Mouse (Mus musculus) c-Kit-positive CD71-positive TER-119-positive erythroid progenitor cells, embryonic 14.5 days (primary cell): ENCODE data around the gene Rhox10.
"Not testable (repeated sequence)": the region's sequence is repeated elsewhere in the genome, so short reads cannot be mapped to it uniquely, and the experiment has no call there.

ENCODE experiments used
- DNase-seq: peaks from one replicate; pipeline ENCODE4 v3.0.0-alpha.2; 2013; ENCODE audit warnings: low spot score

Rhox10 gene

GRCm38 (mm10) chrX:38066175-38066574 is at the start of gene Rhox10:
Gene Rhox10, plus strand, starts transcription at chrX:38066475.
- no peak for DNase-seq

- DNase-seq: not testable (repeated sequence)
Observed at GRCm38 (mm10) chrX:38018597-38018996, 47.7 kb upstream of the Rhox10 start, which contains the start of gene Btg1-ps1. Gene Btg1-ps1, minus strand, starts transcription at chrX:38018815.

DNA sequence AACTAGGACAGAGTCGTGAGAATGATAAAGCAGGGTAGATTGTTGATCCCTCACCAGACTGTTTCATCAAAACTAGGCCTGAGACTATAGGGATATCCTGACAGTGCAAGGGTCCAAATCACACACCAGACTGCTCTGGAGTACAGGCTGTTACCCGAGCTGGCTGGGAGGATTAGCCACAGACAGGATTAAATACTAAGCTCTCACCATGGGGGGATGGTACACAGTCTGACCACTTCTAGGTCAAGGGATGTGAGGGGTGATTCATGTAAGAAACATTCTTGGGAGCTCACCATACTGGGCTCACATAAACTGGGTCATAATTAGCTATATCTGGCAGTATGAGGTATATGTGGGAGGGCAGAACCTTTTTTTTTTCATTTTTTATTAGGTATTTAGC is 32.4 kb upstream of the Rhox10 start:
- no peak for DNase-seq

GRCm38 (mm10) chrX:38039666-38040065 is 26.6 kb upstream of the Rhox10 start:
- DNase-seq: no peak

DNA sequence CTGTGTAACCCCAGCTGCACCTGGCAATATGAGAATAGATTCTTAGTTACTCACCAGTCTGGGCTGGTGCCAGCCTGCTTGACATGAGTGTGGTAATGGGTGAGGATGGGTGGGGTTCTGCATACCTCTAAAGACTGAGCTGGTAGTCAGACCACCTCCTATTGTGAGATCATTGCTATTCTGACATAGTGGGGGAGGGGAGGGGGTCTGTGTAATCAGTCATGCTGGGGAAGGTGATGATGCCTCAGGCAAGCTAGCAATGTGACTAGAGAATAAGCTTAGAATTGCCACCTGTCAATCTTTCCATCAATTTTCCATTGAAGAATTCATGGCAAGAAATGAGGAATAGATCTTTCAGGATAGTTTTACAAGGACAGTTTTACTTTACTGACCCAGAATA is 23.3 kb upstream of the Rhox10 start, which contains the start of gene Btg1-ps2:
Gene Btg1-ps2, minus strand, starts transcription at position 101 of the 400 bp plus-strand sequence.
- not testable (repeated sequence) for DNase-seq

GRCm38 (mm10) chrX:38061544-38061943 is 4.7 kb upstream of the Rhox10 start:
- DNase-seq: peak; percentile 5

DNA sequence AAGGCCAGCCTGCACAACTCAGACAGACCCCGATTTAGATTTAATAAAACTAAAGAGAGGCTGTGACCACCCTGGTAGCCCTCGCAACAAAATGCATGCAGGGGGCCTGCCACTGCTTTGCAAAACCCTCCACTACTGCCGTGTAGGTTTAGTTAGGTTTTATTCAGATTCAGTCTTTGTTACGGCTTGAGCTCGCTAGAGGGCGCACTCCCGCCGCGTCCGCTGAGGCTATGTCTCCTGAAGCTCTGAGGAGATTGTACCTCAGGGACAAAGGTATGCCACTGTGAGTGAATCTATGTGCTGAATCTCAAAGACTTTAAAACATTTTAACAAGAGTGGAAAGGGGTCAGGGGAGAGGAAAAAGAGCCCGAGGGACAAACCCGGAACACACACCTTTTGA is 18.0 kb downstream of the Rhox10 start:
- no peak for DNase-seq

GRCm38 (mm10) chrX:38085041-38085440 is 18.8 kb downstream of the Rhox10 start, which contains the start of gene Rhox11:
Gene Rhox11, minus strand, starts transcription at chrX:38085141.
- DNase-seq: no peak

GRCm38 (mm10) chrX:38110807-38111206 is 44.5 kb downstream of the Rhox10 start, which contains the start of gene Rhox12:
Gene Rhox12, minus strand, starts transcription at chrX:38110907.
- DNase-seq: no peak

DNA sequence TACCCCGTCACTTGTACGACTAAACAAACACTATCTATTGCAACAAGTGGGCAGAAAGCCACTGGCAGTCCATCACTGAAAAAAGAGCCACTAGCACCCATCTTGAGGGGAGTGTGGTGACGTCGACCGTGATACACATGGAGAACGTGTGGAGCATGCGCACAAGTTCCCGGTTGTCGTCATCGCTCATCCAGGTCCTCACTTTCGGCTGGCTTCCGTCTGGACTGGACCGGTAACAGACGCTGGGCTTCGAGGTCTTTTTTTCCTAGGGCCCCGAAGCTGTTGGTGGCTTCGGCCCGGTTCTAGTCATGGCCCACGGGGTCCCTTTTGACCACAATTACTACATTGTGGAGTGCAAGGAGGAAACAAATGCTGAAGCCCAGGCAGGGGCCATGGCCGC is 54.7 kb downstream of the Rhox10 start, which contains the start of gene Rhox13:
Gene Rhox13, plus strand, starts transcription at position 238 of the 400 bp plus-strand sequence.
- DNase-seq: no peak
